In genomic region chr9:86572636-86573291, GRCm38 (mm10) we compare ENCODE assay signal across 8 mouse cellular contexts. TPM values are rescaled to one million over a fixed set of nuclear protein-coding genes. Genes with fewer than 3 reads are reported as not detected.
A peak's percentile ranks its signal among the peaks of the same experiment; 100 is the strongest.
DNase-seq lines count a peak whose midpoint lies in the region; ATAC-seq lines count a peak whose summit lies in the region.

No protein-coding gene starts in this region.

- DNase-seq in 3T3-L1 (ENCODE audit: low read depth, low spot score): peak; percentile 78
- DNase-seq in adrenal gland, postnatal 14 days: peak; percentile 88
- DNase-seq in heart, adult 8-10 months (ENCODE audit: low spot score): peak; percentile 81
- peak; percentile 76 to 88 for DNase-seq in kidney, adult 8-10 months
- DNase-seq in spleen, adult 18-20 months: peak; percentile 72 to 90

- H3K27ac ChIP-seq in embryonic facial prominence, embryonic 13.5 days: no peak overlapping the region
- H3K27ac ChIP-seq in limb, embryonic 13.5 days: no peak overlapping the region
- H3K27ac ChIP-seq in midbrain, embryonic 15.5 days: no peak overlapping the region

- H3K9ac ChIP-seq in embryonic facial prominence, embryonic 13.5 days: peak overlapping the region; percentile 69; the same call in 1 of the 2 replicates
- peak overlapping the region; percentile 13; the same call in 1 of the 2 replicates for H3K9ac ChIP-seq in limb, embryonic 13.5 days
- H3K9ac ChIP-seq in midbrain, embryonic 15.5 days: peak overlapping the region; percentile 78; the same call in 1 of the 2 replicates

- peak overlapping the region; percentile 99 for H3K4me2 ChIP-seq in embryonic facial prominence, embryonic 13.5 days
- peak overlapping the region; percentile 99 for H3K4me2 ChIP-seq in limb, embryonic 13.5 days (replicated peaks)
- H3K4me2 ChIP-seq in midbrain, embryonic 15.5 days: peak overlapping the region; percentile 99

- ATAC-seq in embryonic facial prominence, embryonic 13.5 days (ENCODE audit: insufficient number of reproducible peaks, insufficient read depth, low FRiP score, low TSS enrichment, low read depth): no peak
- no peak for ATAC-seq in limb, embryonic 13.5 days (ENCODE audit: low FRiP score, low read depth)
- no peak for ATAC-seq in midbrain, embryonic 15.5 days (replicated peaks)

- H3K4me1 ChIP-seq in embryonic facial prominence, embryonic 13.5 days: peaks cover 20% of the 10 kb centered on the region
- peaks cover 18% of the 10 kb centered on the region for H3K4me1 ChIP-seq in limb, embryonic 13.5 days
- peaks cover 19% of the 10 kb centered on the region for H3K4me1 ChIP-seq in midbrain, embryonic 15.5 days

- WGBS in embryonic facial prominence, embryonic 13.5 days: 10% methylated on average over 13 of the region's 13 CpGs
- WGBS in limb, embryonic 13.5 days: 8% methylated on average over 13 of the region's 13 CpGs
- 6% methylated on average over 13 of the region's 13 CpGs for WGBS in midbrain, embryonic 15.5 days

- H3K36me3 ChIP-seq in embryonic facial prominence, embryonic 13.5 days: peaks cover 11% of the 10 kb centered on the region
- peaks cover 18% of the 10 kb centered on the region for H3K36me3 ChIP-seq in limb, embryonic 13.5 days
- 0 out of 2 replicates have a peak, but pooled peaks cover 9% of the 10 kb centered on the region for H3K36me3 ChIP-seq in midbrain, embryonic 15.5 days (replicated peaks)

- H3K4me3 ChIP-seq in embryonic facial prominence, embryonic 13.5 days: peak overlapping the region; percentile 76
- peak overlapping the region; percentile 78 for H3K4me3 ChIP-seq in limb, embryonic 13.5 days
- H3K4me3 ChIP-seq in midbrain, embryonic 15.5 days: peak overlapping the region; percentile 86

- no peaks in the 10 kb centered on the region for H3K9me3 ChIP-seq in embryonic facial prominence, embryonic 13.5 days
- H3K9me3 ChIP-seq in limb, embryonic 13.5 days: no peaks in the 10 kb centered on the region
- no peaks in the 10 kb centered on the region for H3K9me3 ChIP-seq in midbrain, embryonic 15.5 days

- no peaks in the 10 kb centered on the region for H3K27me3 ChIP-seq in embryonic facial prominence, embryonic 13.5 days
- H3K27me3 ChIP-seq in limb, embryonic 13.5 days: no peaks in the 10 kb centered on the region
- H3K27me3 ChIP-seq in midbrain, embryonic 15.5 days (replicated peaks): no peaks in the 10 kb centered on the region

RNA-seq across cellular contexts. Expression of gene Rwdd2a, which starts 1.0 kb away (rescaled TPM):
- total RNA-seq in adrenal gland, postnatal 14 days (2021): 4.7 and 4.9 TPM in 2 replicates
- polyA plus RNA-seq in embryonic facial prominence, embryonic 13.5 days (2015; fragmentation: Nextera tagmentation; extraction: Ambion mirVana): 3.4 and 4.6 TPM in 2 replicates
- under 1 TPM; 0.57 to 0.97 (median 0.64) TPM for total RNA-seq in heart, adult 8-10 months (2022)
- polyA plus RNA-seq in limb, embryonic 13.5 days (2015; fragmentation: Nextera tagmentation; extraction: Ambion mirVana): 2.5 and 2.7 TPM in 2 replicates
- polyA plus RNA-seq in midbrain, embryonic 15.5 days (2015; fragmentation: Nextera tagmentation; extraction: Ambion mirVana): 16.8 and 17.6 TPM in 2 replicates

RNA-seq across cellular contexts. Expression of gene Pgm3, which starts 1.1 kb away (rescaled TPM):
- total RNA-seq in adrenal gland, postnatal 14 days (2021): 23.0 and 29.3 TPM in 2 replicates
- polyA plus RNA-seq in embryonic facial prominence, embryonic 13.5 days (2015; fragmentation: Nextera tagmentation; extraction: Ambion mirVana): 39.2 and 42.1 TPM in 2 replicates
- total RNA-seq in heart, adult 8-10 months (2022): 1 to 10 TPM; 5.9 to 8.5 (median 7.0) TPM
- 42.0 and 42.2 TPM in 2 replicates for polyA plus RNA-seq in limb, embryonic 13.5 days (2015; fragmentation: Nextera tagmentation; extraction: Ambion mirVana)
- 32.5 and 36.1 TPM in 2 replicates for polyA plus RNA-seq in midbrain, embryonic 15.5 days (2015; fragmentation: Nextera tagmentation; extraction: Ambion mirVana)

Comparison
In these comparisons a context has a peak if more than half of its experiments do, and no peak if none do; other contexts are left out.
1. H3K9ac ChIP-seq: peak in every context shown above with its lines; median percentile 78 in midbrain, embryonic 15.5 days; 69 in embryonic facial prominence, embryonic 13.5 days; 13 in limb, embryonic 13.5 days.